Mouse (Mus musculus) MEL (cell line): ENCODE measurements at regions not wholly inside any gene's neighbourhood (a gene's known extent, or its start where the extent isn't known, plus 50 kb on each side); places are given as distances from the start of the nearest gene placed in this dataset.
"Not testable (repeated sequence)": the region's sequence is repeated elsewhere in the genome, so short reads cannot be mapped to it uniquely, and the experiment has no call there.

Experiments used
- DNase-seq: peaks from one replicate; pipeline ENCODE4 v3.0.0; 2011; ENCODE audit warnings: low read depth, low spot score
- H3K27ac ChIP-seq: 2 replicates; pipeline ENCODE4 v1.5.1; 2012; ENCODE audit warnings: low read depth, mild to moderate bottlenecking, control low read depth, low read length, moderate library complexity; ENCODE audit not compliant: control insufficient read depth
- H3K27me3 ChIP-seq, 2 experiments: fragments of 150-350 bp in 1 of 2; sonication (generic) in 1 of 2; 2 replicates each; pipeline ENCODE4 v1.6.1; 2012; ENCODE audit warnings: low read length in 2 of 2, mild to moderate bottlenecking in 2 of 2, improper control_type of control experiment in 1 of 2, moderate library complexity in 1 of 2; ENCODE audit not compliant: insufficient read depth in 2 of 2, control insufficient read depth in 1 of 2
- H3K36me3 ChIP-seq, 2 experiments: 2 replicates each; pipeline ENCODE4 v1.6.1; 2012 to 2014; ENCODE audit warnings: low read length in 2 of 2, improper control_type of control experiment in 1 of 2, inconsistent platforms in 1 of 2, mild to moderate bottlenecking in 1 of 2; ENCODE audit not compliant: insufficient read depth in 2 of 2, control insufficient read depth in 1 of 2
- H3K4me1 ChIP-seq, 2 experiments: fragments of 150-350 bp in 1 of 2; sonication (generic) in 1 of 2; 2 replicates each; pipeline ENCODE4 v1.6.1; 2012; ENCODE audit warnings: low read length in 2 of 2, improper control_type of control experiment in 1 of 2, mild to moderate bottlenecking in 1 of 2; ENCODE audit not compliant: insufficient read depth in 2 of 2, control insufficient read depth in 1 of 2
- H3K4me3 ChIP-seq, 2 experiments: fragments of 150-350 bp in 1 of 2; sonication (generic) in 1 of 2; 2 replicates each; pipeline ENCODE4 v1.5.1; 2012; ENCODE audit warnings: low read depth in 2 of 2, low read length in 2 of 2, mild to moderate bottlenecking in 2 of 2, moderate library complexity in 2 of 2, control low read depth in 1 of 2, improper control_type of control experiment in 1 of 2; ENCODE audit not compliant: control insufficient read depth in 1 of 2, insufficient read depth in 1 of 2
- H3K79me2 ChIP-seq: 2 replicates; pipeline ENCODE4 v1.6.1; 2012; ENCODE audit warnings: mild to moderate bottlenecking, low read length, moderate library complexity; ENCODE audit not compliant: control insufficient read depth, poor library complexity, insufficient read depth
- H3K9ac ChIP-seq: 2 replicates; pipeline ENCODE4 v1.6.1; 2012; ENCODE audit warnings: low read depth, mild to moderate bottlenecking, control low read depth, low read length, moderate library complexity; ENCODE audit not compliant: control insufficient read depth, poor library complexity, severe bottlenecking
- H3K9me3 ChIP-seq: fragments of 150-350 bp; sonication (generic); replicated peaks from 2 replicates; pipeline ENCODE4 v1.6.1; 2012; ENCODE audit warnings: mild to moderate bottlenecking, low read length, improper control_type of control experiment, moderate library complexity; ENCODE audit not compliant: insufficient read depth
- E2F4 ChIP-seq: IDR thresholded peaks from 2 replicates; pipeline ENCODE4 v1.6.1; 2011; ENCODE audit warnings: low read depth, low read length, improper control_type of control experiment, borderline replicate concordance
- EP300 ChIP-seq, 2 experiments: IDR thresholded peaks; 2 replicates each; pipeline ENCODE4 v1.6.1; 2011; ENCODE audit warnings: improper control_type of control experiment in 2 of 2, low read length in 2 of 2, low read depth in 1 of 2, mild to moderate bottlenecking in 1 of 2
- ETS1 ChIP-seq: IDR thresholded peaks from 2 replicates; pipeline ENCODE4 v1.6.1; 2012; ENCODE audit warnings: low read depth, mild to moderate bottlenecking, inconsistent platforms, low read length, improper control_type of control experiment, moderate library complexity
- GABPA ChIP-seq: IDR thresholded peaks from 2 replicates; pipeline ENCODE4 v1.6.1; 2012; ENCODE audit warnings: low read depth, mild to moderate bottlenecking, inconsistent platforms, low read length, improper control_type of control experiment, moderate library complexity
- GATA1 ChIP-seq: IDR thresholded peaks from 2 replicates; pipeline ENCODE4 v1.6.1; 2011; ENCODE audit warnings: low read depth, low read length, improper control_type of control experiment
- HCFC1 ChIP-seq: IDR thresholded peaks from 2 replicates; pipeline ENCODE4 v1.6.1; 2012; ENCODE audit warnings: low read depth, mild to moderate bottlenecking, inconsistent platforms, low read length, improper control_type of control experiment, moderate library complexity
- KAT2A ChIP-seq: conservative IDR thresholded peaks from 2 replicates; pipeline ENCODE4 v1.6.1; 2012; ENCODE audit warnings: low read depth, low read length, improper control_type of control experiment, inconsistent platforms
- MAX ChIP-seq: IDR thresholded peaks from 2 replicates; pipeline ENCODE4 v1.6.1; 2011; ENCODE audit warnings: low read length, improper control_type of control experiment
- NRF1 ChIP-seq: IDR thresholded peaks from 2 replicates; pipeline ENCODE4 v1.6.1; 2014; ENCODE audit warnings: low read depth, mild to moderate bottlenecking, inconsistent platforms, low read length, improper control_type of control experiment, moderate library complexity; ENCODE audit not compliant: poor library complexity, insufficient read depth, severe bottlenecking
- TCF12 ChIP-seq: IDR thresholded peaks from 2 replicates; pipeline ENCODE4 v1.6.1; 2014; ENCODE audit warnings: low read depth, mild to moderate bottlenecking, inconsistent platforms, low read length, improper control_type of control experiment, moderate library complexity
- UBTF ChIP-seq: IDR thresholded peaks from 2 replicates; pipeline ENCODE4 v1.6.1; 2012; ENCODE audit warnings: low read depth, mild to moderate bottlenecking, inconsistent platforms, low read length, improper control_type of control experiment, moderate library complexity, borderline replicate concordance; ENCODE audit not compliant: insufficient read depth

DNA sequence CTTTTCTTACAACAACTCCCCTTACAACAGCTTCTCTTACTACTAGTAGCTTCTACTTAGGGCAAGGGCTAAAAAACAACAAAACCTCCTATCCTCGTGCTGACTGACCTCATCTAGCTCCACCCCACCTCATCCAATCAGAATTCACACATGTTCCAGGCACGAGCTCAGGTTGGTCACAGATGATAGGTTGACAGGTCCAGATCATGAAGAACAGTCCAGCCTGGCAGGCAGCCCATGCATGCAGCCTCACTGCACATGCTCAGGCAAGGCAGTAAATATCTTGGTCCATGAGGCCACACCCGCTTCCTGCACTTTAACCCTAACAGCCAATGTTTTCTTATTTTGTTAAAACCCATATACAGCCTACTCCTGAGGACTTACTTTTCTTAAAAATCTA lies 933.7 kb upstream of the Foxg1 start:
- H3K9ac ChIP-seq, DNase-seq, H3K27ac ChIP-seq, H3K4me1 ChIP-seq, H3K9me3 ChIP-seq, H3K79me2 ChIP-seq, H3K27me3 ChIP-seq, H3K36me3 ChIP-seq, H3K4me3 ChIP-seq: not testable (repeated sequence)
- peak; percentile 42; the same call in 1 of the 2 replicates for TF ChIP-seq NRF1

DNA sequence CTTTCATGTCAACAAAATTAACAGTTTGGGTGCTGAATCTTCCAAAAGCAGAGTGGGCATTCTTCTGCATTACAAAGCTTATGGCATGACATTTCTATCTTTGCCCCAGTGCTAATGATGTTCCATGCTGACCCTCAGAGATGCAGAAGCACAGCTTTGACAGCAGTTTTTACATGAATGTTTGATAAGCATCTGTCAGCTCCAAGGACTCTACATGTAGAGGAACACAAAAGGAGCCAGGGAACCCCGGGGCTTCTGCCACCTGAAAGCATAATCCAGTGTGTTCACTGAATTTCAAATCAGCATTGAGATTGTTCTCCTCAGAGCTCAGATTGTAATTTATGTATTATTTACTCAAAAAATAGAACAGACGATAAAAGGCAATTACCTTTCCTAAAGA lies 920.1 kb upstream of the Foxg1 start:
- H3K9ac ChIP-seq, result no peak overlapping the region
- no peak for DNase-seq

DNA sequence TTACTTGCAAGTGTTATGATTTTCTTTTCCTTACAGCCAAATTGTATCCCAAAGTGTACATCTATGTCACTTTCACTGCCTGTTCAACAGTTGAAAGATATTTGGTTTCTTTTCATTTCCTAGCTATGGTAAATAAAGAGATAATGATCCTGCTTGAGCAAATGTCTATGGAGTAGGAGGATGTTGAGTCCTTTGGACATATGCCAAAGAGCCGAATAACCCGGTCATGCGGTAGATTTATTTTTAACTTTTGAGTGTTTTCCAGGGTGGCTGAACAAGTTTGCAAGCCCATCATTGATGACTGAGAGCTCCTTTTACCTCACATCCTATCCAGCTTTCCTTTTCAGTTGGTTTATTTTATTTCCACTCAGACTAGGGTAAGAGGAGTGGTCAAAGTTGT lies 881.7 kb upstream of the Foxg1 start:
- Histone ChIP-seq H3K9ac (no peak overlapping the region), H3K27me3 (no peaks in the 10 kb centered on the region), H3K36me3 (no peaks in the 10 kb centered on the region), H3K27ac (no peak overlapping the region), H3K9me3 (no peaks in the 10 kb centered on the region), H3K4me3 (peak overlapping the region; percentile 41 to 55), H3K4me1 (no peaks in the 10 kb centered on the region), H3K79me2 (no peaks in the 10 kb centered on the region)
- DNase-seq, result peak; percentile 36
- TF ChIP-seq EP300 (IDR thresholded peaks at IDR 0.05; ENCODE audit: low read depth in 1 of 2, low read length in 2 of 2) (no peak), KAT2A (no peak), MAX (no peak), E2F4 (no peak)

More for the DNA sequence above, 920.1 kb upstream of the Foxg1 start:
- no peaks in the 10 kb centered on the region for H3K4me1 ChIP-seq
- H3K79me2 ChIP-seq, result no peaks in the 10 kb centered on the region
- TF ChIP-seq GABPA (no peak), ETS1 (no peak)
- no peak overlapping the region for H3K4me3 ChIP-seq
- no peaks in the 10 kb centered on the region for H3K9me3 ChIP-seq
- no peak overlapping the region for H3K27ac ChIP-seq
- H3K36me3 ChIP-seq, result no peaks in the 10 kb centered on the region
- no peaks in the 10 kb centered on the region for H3K27me3 ChIP-seq

DNA sequence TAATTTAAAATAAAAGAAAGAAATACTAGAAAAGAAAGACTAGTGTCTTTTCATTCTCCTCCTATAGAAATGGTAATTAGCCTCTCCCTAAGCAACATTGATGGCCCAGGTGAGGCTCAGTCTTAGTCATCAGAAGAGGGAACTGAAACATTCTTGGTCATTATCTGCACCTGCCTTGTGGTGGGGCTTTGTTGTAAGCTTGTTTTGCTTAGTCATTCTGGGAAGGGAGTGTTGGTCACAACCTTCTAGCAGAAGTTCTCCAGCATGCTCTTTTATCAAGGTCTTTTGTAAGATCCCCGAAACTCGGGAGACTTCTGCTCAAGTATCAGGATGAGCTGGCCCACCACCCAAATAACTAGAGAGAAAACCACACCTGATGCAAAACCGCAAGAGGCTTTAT lies 870.9 kb upstream of the Foxg1 start:
- no peaks in the 10 kb centered on the region for H3K27me3 ChIP-seq
- H3K27ac ChIP-seq, result no peak overlapping the region; the same call in 1 of the 2 replicates
- no peaks in the 10 kb centered on the region; a peak in 1 of 4 replicates for H3K36me3 ChIP-seq
- H3K9ac ChIP-seq, result no peak overlapping the region
- peak; percentile 60 for DNase-seq
- H3K4me3 ChIP-seq, result no peak overlapping the region
- no peaks in the 10 kb centered on the region for H3K9me3 ChIP-seq
- TF ChIP-seq GATA1 (0 out of 2 replicates have a peak, but pooled peaks have one; percentile 34), TCF12 (peak; percentile 41; the same call in 1 of the 2 replicates), EP300 (IDR thresholded peaks at IDR 0.05; ENCODE audit: low read depth in 1 of 2, low read length in 2 of 2) (peak; percentile 42 to 43), HCFC1 (no peak), UBTF (no peak), ETS1 (peak; percentile 33; the same call in 1 of the 2 replicates)
- no peaks in the 10 kb centered on the region for H3K79me2 ChIP-seq
- H3K4me1 ChIP-seq, result peaks cover 0 to 4% of the 10 kb centered on the region in 2 experiments; a peak in 1 of 4 replicates
